Mouse (Mus musculus): ENCODE measurements at regions not wholly inside any gene's neighbourhood (a gene's known extent, or its start where the extent isn't known, plus 50 kb on each side); places are given as distances from the start of the nearest gene placed in this dataset.

- DNase-seq (ENCODE audit: low read depth, low spot score), result no peak
Observed at GRCm38 (mm10) chr2:113959025-113959767, 54.2 kb downstream of the Gjd2 start.

- DNase-seq (ENCODE audit: low read depth, low spot score), result no peak
Observed at GRCm38 (mm10) chr2:113952480-113952879, 60.9 kb downstream of the Gjd2 start.

GRCm38 (mm10) chr2:113949296-113949990 lies 64.0 kb downstream of the Gjd2 start:
- no peak for DNase-seq (ENCODE audit: low read depth, low spot score)

GRCm38 (mm10) chr2:113931689-113932088 lies 81.7 kb downstream of the Gjd2 start:
- DNase-seq (ENCODE audit: low read depth, low spot score), result no peak

- no peak for DNase-seq (ENCODE audit: low read depth, low spot score)
Observed at GRCm38 (mm10) chr2:113930948-113931347, 82.5 kb downstream of the Gjd2 start.

- DNase-seq (ENCODE audit: low read depth, low spot score), result no peak
Observed at GRCm38 (mm10) chr2:113929650-113930049, 81.2 kb upstream of the Arhgap11a start.

- DNase-seq (ENCODE audit: low read depth, low spot score), result no peak
Observed at GRCm38 (mm10) chr2:113924138-113924537, 75.7 kb upstream of the Arhgap11a start.

GRCm38 (mm10) chr2:113918913-113919312 lies 70.5 kb upstream of the Arhgap11a start:
- DNase-seq (ENCODE audit: low read depth, low spot score), result no peak

- no peak for DNase-seq (ENCODE audit: low read depth, low spot score)
Observed at GRCm38 (mm10) chr2:113914248-113914647, 65.8 kb upstream of the Arhgap11a start.

- no peak for DNase-seq (ENCODE audit: low read depth, low spot score)
Observed at GRCm38 (mm10) chr2:113911188-113911587, 62.7 kb upstream of the Arhgap11a start.

GRCm38 (mm10) chr2:113909502-113909901 lies 61.0 kb upstream of the Arhgap11a start:
- no peak for DNase-seq (ENCODE audit: low read depth, low spot score)

GRCm38 (mm10) chr2:113908636-113909035 lies 60.2 kb upstream of the Arhgap11a start:
- no peak for DNase-seq (ENCODE audit: low read depth, low spot score)

- peak; percentile 9 for DNase-seq (ENCODE audit: low read depth, low spot score)
Observed at GRCm38 (mm10) chr2:113904414-113904813, 56.0 kb upstream of the Arhgap11a start.

GRCm38 (mm10) chr2:113903865-113904264 lies 55.4 kb upstream of the Arhgap11a start:
- no peak for DNase-seq (ENCODE audit: low read depth, low spot score)

- DNase-seq (ENCODE audit: low read depth, low spot score), result no peak
Observed at GRCm38 (mm10) chr2:113903006-113903545, 54.6 kb upstream of the Arhgap11a start.

GRCm38 (mm10) chr2:113902406-113902805 lies 53.9 kb upstream of the Arhgap11a start:
- DNase-seq (ENCODE audit: low read depth, low spot score), result peak; percentile 10

GRCm38 (mm10) chr2:113900496-113900895 lies 52.0 kb upstream of the Arhgap11a start:
- no peak for DNase-seq (ENCODE audit: low read depth, low spot score)

GRCm38 (mm10) chr2:113898747-113899146 lies 50.3 kb upstream of the Arhgap11a start:
- no peak for DNase-seq (ENCODE audit: low read depth, low spot score)
